Mouse (Mus musculus): Measurements from ENCODE around the gene Il34. TPM values are rescaled to one million over a fixed set of nuclear protein-coding genes. Genes with fewer than 3 reads are reported as not detected.

The Il34 gene
- polyA plus RNA-seq, 1 experiment from 2014 or later, result 1.9 TPM

DNA sequence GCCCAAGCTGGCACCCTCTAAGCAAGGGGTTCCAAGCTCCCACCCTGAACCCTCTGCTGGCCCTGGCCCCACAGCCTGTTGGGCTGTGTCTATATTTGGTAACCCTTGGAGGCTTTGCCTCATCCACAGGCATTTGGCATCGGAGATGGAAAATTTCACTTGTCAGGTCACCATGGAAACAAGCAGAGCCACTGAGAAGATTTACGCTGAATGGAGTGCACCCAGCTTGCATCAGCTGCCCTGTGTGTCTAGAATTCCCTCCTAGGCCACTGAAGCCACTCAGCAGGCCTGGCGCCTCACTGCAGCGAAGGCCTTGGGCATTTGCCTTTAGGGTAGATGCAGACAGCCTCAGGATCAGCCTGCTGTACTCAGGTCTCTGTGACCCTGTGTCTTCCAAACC, 89.6 kb downstream of the Il34 start:
- Histone ChIP-seq H3K27me3 (ENCODE audit: control insufficient read depth, insufficient read depth, low read length) (no peaks in the 10 kb centered on the region), H3K4me2 (ENCODE audit: low read depth, low read length) (0 out of 2 replicates have a peak overlapping the region, but pooled peaks have one; percentile 8), H3K36me3 (ENCODE audit: control insufficient read depth, insufficient read depth) (no peaks in the 10 kb centered on the region), H3K27ac (ENCODE audit: low read length) (peak overlapping the region; percentile 86), H3K9ac (ENCODE audit: low read length) (peak overlapping the region; percentile 49), H3K4me1 (ENCODE audit: control insufficient read depth, insufficient read depth, low read length) (peaks cover 77% of the 10 kb centered on the region), H3K9me3 (replicated peaks; ENCODE audit: control insufficient read depth, low read length) (no peaks in the 10 kb centered on the region), H3K4me3 (ENCODE audit: low read length) (no peak overlapping the region)
- no peak; the same call in 1 of the 2 replicates for ATAC-seq (replicated peaks; ENCODE audit: extremely low read depth, insufficient read depth, low FRiP score)
- WGBS, result 37% methylated on average over 4 of the region's 4 CpGs

DNA sequence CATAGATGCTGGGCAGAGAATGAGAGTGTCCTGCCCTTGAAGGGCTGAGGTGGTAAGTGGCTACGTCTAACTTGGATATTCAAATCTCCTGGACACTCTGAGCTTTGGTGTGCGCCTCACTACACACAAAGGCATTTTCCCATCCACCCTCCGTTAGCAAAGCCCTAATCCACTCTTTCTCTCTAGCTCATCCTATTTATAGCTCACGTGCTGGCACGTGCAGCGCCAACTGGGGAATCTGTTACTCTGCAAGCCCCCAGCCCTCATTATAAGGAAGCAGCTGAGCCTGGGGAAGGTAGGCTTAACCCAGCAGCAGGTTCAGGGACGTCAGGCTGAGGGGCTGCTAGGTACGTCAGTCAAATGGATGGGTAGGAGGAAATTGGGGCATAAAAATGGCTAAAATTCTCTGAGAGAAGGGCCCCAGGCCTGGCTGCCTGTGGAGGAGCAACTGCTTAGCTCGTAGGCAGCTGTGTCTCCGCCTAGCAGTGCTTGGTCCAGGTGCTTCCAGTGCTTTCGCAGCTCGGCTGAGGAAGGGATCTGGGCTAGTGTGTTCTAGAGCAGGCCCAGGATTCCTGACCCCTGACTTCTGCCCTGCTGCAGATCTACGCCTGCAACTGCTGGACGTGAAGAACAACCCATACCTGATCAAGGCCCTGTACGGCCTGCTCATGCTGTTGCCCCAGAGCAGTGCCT, 90.8 kb downstream of the Il34 start:
- no peaks in the 10 kb centered on the region for H3K27me3 ChIP-seq (ENCODE audit: control insufficient read depth, insufficient read depth, low read length)
- peak overlapping the region; percentile 54 for H3K9ac ChIP-seq (ENCODE audit: low read length)

GRCm38 (mm10) chr8:110713073-110713472, 92.7 kb downstream of the Il34 start:
- H3K9me3 ChIP-seq (replicated peaks; ENCODE audit: control insufficient read depth, low read length), result no peaks in the 10 kb centered on the region
- no peak for ATAC-seq (replicated peaks; ENCODE audit: extremely low read depth, insufficient read depth, low FRiP score)
- no peaks in the 10 kb centered on the region for H3K36me3 ChIP-seq (ENCODE audit: control insufficient read depth, insufficient read depth)
- WGBS, result 59% methylated on average over 7 of the region's 7 CpGs
- H3K27me3 ChIP-seq (ENCODE audit: control insufficient read depth, insufficient read depth, low read length), result no peaks in the 10 kb centered on the region
- H3K4me2 ChIP-seq (ENCODE audit: low read depth, low read length), result no peak overlapping the region
- peak overlapping the region; percentile 34 for H3K27ac ChIP-seq (ENCODE audit: low read length)
- H3K4me1 ChIP-seq (ENCODE audit: control insufficient read depth, insufficient read depth, low read length), result peaks cover 71% of the 10 kb centered on the region
- H3K4me3 ChIP-seq (ENCODE audit: low read length), result no peak overlapping the region
- H3K9ac ChIP-seq (ENCODE audit: low read length), result no peak overlapping the region

More for the DNA sequence above, 90.8 kb downstream of the Il34 start:
- no peaks in the 10 kb centered on the region for H3K36me3 ChIP-seq (ENCODE audit: control insufficient read depth, insufficient read depth)
- WGBS, result 58% methylated on average over 15 of the region's 15 CpGs
- no peak overlapping the region for H3K4me3 ChIP-seq (ENCODE audit: low read length)
- no peaks in the 10 kb centered on the region for H3K9me3 ChIP-seq (replicated peaks; ENCODE audit: control insufficient read depth, low read length)
- H3K4me1 ChIP-seq (ENCODE audit: control insufficient read depth, insufficient read depth, low read length), result peaks cover 85% of the 10 kb centered on the region
- no peak for ATAC-seq (replicated peaks; ENCODE audit: extremely low read depth, insufficient read depth, low FRiP score)
- H3K27ac ChIP-seq (ENCODE audit: low read length), result peak overlapping the region; percentile 86
- H3K4me2 ChIP-seq (ENCODE audit: low read depth, low read length), result no peak overlapping the region

DNA sequence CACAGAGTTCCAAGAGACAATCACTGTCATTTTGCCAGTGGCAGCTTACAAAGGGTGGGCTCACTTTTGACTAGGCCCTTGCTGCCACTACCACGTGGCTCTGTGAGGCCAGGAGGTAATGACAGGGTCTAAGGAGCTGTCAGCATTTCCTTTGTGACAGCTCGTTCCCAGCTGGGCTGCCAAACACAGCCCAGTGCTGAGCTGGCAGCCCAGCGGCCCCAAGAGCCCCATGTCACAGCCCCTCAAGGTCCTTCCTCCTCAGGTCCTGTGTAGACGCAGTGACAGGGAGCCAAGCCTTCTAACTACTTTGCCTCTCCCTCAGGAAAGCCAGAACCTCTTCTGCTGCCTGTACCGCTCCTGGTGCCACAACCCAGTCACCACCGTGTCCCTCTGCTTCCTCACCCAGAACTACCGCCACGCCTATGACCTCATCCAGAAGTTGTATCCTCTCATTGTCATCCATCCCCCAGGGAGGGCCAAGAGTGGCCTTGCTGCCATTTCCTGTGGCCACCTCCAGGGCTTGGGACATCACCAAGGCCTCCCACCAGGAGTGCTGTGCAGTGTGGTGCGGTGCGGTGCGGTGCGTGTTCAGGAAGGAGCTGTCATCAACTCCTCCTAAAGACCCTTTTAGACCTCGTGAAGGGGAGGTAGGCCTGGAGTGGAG, 94.3 kb downstream of the Il34 start:
- Histone ChIP-seq H3K27me3 (ENCODE audit: control insufficient read depth, insufficient read depth, low read length) (no peaks in the 10 kb centered on the region), H3K4me1 (ENCODE audit: control insufficient read depth, insufficient read depth, low read length) (peaks cover 64% of the 10 kb centered on the region), H3K27ac (ENCODE audit: low read length) (peak overlapping the region; percentile 87), H3K4me2 (ENCODE audit: low read depth, low read length) (no peak overlapping the region), H3K9me3 (replicated peaks; ENCODE audit: control insufficient read depth, low read length) (no peaks in the 10 kb centered on the region), H3K4me3 (ENCODE audit: low read length) (no peak overlapping the region), H3K9ac (ENCODE audit: low read length) (peak overlapping the region; percentile 59), H3K36me3 (ENCODE audit: control insufficient read depth, insufficient read depth) (no peaks in the 10 kb centered on the region)
- ATAC-seq (replicated peaks; ENCODE audit: extremely low read depth, insufficient read depth, low FRiP score), result peak; percentile 73
- WGBS, result 28% methylated on average over 13 of the region's 13 CpGs

DNA sequence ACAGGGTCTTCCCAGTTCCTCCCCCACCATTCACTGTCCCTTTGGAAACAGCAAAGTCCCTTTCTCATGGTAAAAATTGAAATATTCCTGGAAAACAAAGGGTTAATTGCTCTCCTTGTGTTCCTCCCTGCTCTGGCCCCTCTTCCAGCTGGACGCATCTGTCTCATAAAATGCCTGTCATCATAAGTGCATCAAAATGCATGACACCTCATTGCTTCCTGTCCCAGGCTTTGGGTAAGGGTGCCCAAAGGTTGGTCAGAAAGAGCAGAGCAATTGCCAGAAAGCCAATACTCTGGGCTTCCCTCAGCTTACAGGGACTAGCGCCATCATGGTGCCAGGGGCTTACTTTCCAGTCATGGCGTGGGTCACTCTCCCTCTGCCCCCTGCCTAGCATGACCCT, 95.1 kb downstream of the Il34 start:
- ATAC-seq (replicated peaks; ENCODE audit: extremely low read depth, insufficient read depth, low FRiP score), result no peak
- peak overlapping the region; percentile 59; the same call in 1 of the 2 replicates for H3K9ac ChIP-seq (ENCODE audit: low read length)
- no peak overlapping the region for H3K4me2 ChIP-seq (ENCODE audit: low read depth, low read length)
- peak overlapping the region; percentile 87 for H3K27ac ChIP-seq (ENCODE audit: low read length)
- no peaks in the 10 kb centered on the region for H3K36me3 ChIP-seq (ENCODE audit: control insufficient read depth, insufficient read depth)
- H3K4me1 ChIP-seq (ENCODE audit: control insufficient read depth, insufficient read depth, low read length), result peaks cover 64% of the 10 kb centered on the region
- no peak overlapping the region for H3K4me3 ChIP-seq (ENCODE audit: low read length)
- WGBS, result 48% methylated on average over 3 of the region's 3 CpGs
- H3K9me3 ChIP-seq (replicated peaks; ENCODE audit: control insufficient read depth, low read length), result no peaks in the 10 kb centered on the region
- H3K27me3 ChIP-seq (ENCODE audit: control insufficient read depth, insufficient read depth, low read length), result no peaks in the 10 kb centered on the region

DNA sequence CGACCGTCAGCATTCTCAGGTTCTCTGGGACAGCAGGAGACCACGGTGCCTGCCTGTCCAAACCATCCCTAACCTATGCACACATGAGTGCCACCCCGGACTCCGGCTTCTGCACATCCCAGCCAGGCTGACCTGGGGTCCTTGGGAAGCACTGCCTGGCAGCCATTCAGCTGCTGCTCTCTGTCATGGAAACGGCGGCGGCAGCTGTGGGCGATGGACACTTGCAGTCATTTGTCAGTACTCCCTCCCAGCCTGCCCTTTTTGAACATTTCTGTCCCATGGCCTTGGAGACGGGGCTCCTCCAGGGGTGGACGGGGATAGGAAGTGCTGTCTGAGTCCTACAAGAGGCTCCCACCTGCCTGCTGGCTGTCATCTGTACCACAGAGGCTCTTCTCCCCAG, 97.3 kb downstream of the Il34 start:
- Histone ChIP-seq H3K4me3 (ENCODE audit: low read length) (no peak overlapping the region), H3K9me3 (replicated peaks; ENCODE audit: control insufficient read depth, low read length) (no peaks in the 10 kb centered on the region), H3K9ac (ENCODE audit: low read length) (no peak overlapping the region), H3K4me2 (ENCODE audit: low read depth, low read length) (no peak overlapping the region), H3K4me1 (ENCODE audit: control insufficient read depth, insufficient read depth, low read length) (peaks cover 66% of the 10 kb centered on the region), H3K27ac (ENCODE audit: low read length) (no peak overlapping the region), H3K36me3 (ENCODE audit: control insufficient read depth, insufficient read depth) (no peaks in the 10 kb centered on the region), H3K27me3 (ENCODE audit: control insufficient read depth, insufficient read depth, low read length) (no peaks in the 10 kb centered on the region)
- WGBS, result 84% methylated on average over 11 of the region's 11 CpGs
- ATAC-seq (replicated peaks; ENCODE audit: extremely low read depth, insufficient read depth, low FRiP score), result no peak

DNA sequence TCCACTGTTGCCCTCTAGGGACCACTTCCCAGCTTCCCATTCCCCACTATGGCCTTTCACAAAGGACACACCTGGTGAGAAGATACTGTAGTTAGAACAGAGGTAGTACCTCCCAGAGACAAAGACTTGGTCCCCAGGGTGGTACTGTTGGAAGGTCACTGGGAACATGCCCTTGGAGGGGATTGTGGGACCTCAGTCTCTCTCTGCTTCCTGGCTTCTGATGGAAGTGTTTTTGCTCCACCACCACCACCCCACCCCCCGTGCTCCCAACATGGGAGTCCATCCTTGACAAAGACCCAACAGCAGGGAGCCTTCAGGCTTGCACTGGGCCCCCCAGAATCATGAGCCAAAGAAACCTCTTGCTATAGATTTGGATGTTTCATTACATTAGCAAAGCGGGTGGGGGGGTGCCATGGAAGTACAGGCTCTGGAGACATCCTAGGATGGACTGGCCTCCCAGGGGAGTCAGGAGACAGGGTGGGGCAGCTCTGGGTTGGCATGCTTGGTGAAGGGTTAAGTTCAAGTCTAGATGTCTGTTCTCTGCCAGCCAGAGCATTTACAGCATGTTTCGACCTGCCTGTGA, 99.3 kb downstream of the Il34 start:
- Histone ChIP-seq H3K36me3 (ENCODE audit: control insufficient read depth, insufficient read depth) (no peaks in the 10 kb centered on the region), H3K9ac (ENCODE audit: low read length) (no peak overlapping the region), H3K4me1 (ENCODE audit: control insufficient read depth, insufficient read depth, low read length) (peaks cover 52% of the 10 kb centered on the region), H3K9me3 (replicated peaks; ENCODE audit: control insufficient read depth, low read length) (no peaks in the 10 kb centered on the region), H3K4me2 (ENCODE audit: low read depth, low read length) (no peak overlapping the region), H3K4me3 (ENCODE audit: low read length) (no peak overlapping the region), H3K27me3 (ENCODE audit: control insufficient read depth, insufficient read depth, low read length) (no peaks in the 10 kb centered on the region), H3K27ac (ENCODE audit: low read length) (no peak overlapping the region)
- no peak for ATAC-seq (replicated peaks; ENCODE audit: extremely low read depth, insufficient read depth, low FRiP score)
- WGBS, result 94% methylated on average over 3 of the region's 3 CpGs

- ATAC-seq (replicated peaks; ENCODE audit: extremely low read depth, insufficient read depth, low FRiP score), result 0 out of 2 replicates have a peak, but pooled peaks have one; percentile 18
- WGBS, result 42% methylated on average over 14 of the region's 14 CpGs
- Histone ChIP-seq H3K9ac (ENCODE audit: low read length) (no peak overlapping the region), H3K4me1 (ENCODE audit: control insufficient read depth, insufficient read depth, low read length) (peaks cover 45% of the 10 kb centered on the region), H3K36me3 (ENCODE audit: control insufficient read depth, insufficient read depth) (no peaks in the 10 kb centered on the region), H3K4me2 (ENCODE audit: low read depth, low read length) (no peak overlapping the region), H3K27ac (ENCODE audit: low read length) (peak overlapping the region; percentile 37; the same call in 1 of the 2 replicates), H3K4me3 (ENCODE audit: low read length) (no peak overlapping the region), H3K9me3 (replicated peaks; ENCODE audit: control insufficient read depth, low read length) (no peaks in the 10 kb centered on the region), H3K27me3 (ENCODE audit: control insufficient read depth, insufficient read depth, low read length) (no peaks in the 10 kb centered on the region)
These were observed 100.1 kb downstream of the Il34 start for GRCm38 (mm10) chr8:110705391-110706287.

Data from heart, embryonic 16.5 days (tissue).